Mouse (Mus musculus): ENCODE results near the gene Igdcc3. TPM values are rescaled to one million over a fixed set of nuclear protein-coding genes. Genes with fewer than 3 reads are reported as not detected.

Igdcc3 gene
- polyA plus RNA-seq, 1 experiment, result not detected

GRCm38 (mm10) chr9:65109132-65110072, 31.6 kb upstream of the Igdcc3 start:
- Histone ChIP-seq H3K27me3 (replicated peaks) (peaks cover 79% of the 10 kb centered on the region), H3K9me3 (peaks cover 9% of the 10 kb centered on the region), H3K4me1 (peaks cover 15% of the 10 kb centered on the region), H3K4me3 (replicated peaks) (no peak overlapping the region), H3K36me3 (replicated peaks; ENCODE audit: low read length) (no peaks in the 10 kb centered on the region)
- TF ChIP-seq FLI1 (IDR thresholded peaks at IDR 0.05; ENCODE audit: low read length), result no peak
- TF ChIP-seq GATA1 (IDR thresholded peaks at IDR 0.05; ENCODE audit: borderline replicate concordance, low read length), result no peak

GRCm38 (mm10) chr9:65111698-65112097, 29.3 kb upstream of the Igdcc3 start:
- Histone ChIP-seq H3K9me3 (peaks cover 9% of the 10 kb centered on the region), H3K4me1 (peaks cover 15% of the 10 kb centered on the region), H3K4me3 (replicated peaks) (no peak overlapping the region), H3K27me3 (replicated peaks) (peaks cover 85% of the 10 kb centered on the region), H3K36me3 (replicated peaks; ENCODE audit: low read length) (no peaks in the 10 kb centered on the region)
- TF ChIP-seq GATA1 (IDR thresholded peaks at IDR 0.05; ENCODE audit: borderline replicate concordance, low read length) (no peak), FLI1 (IDR thresholded peaks at IDR 0.05; ENCODE audit: low read length) (no peak)

GRCm38 (mm10) chr9:65113694-65114093, 27.3 kb upstream of the Igdcc3 start:
- Histone ChIP-seq H3K36me3 (replicated peaks; ENCODE audit: low read length) (no peaks in the 10 kb centered on the region), H3K27me3 (replicated peaks) (peaks cover 83% of the 10 kb centered on the region)
- no peak for TF ChIP-seq GATA1 (IDR thresholded peaks at IDR 0.05; ENCODE audit: borderline replicate concordance, low read length)
- TF ChIP-seq FLI1 (IDR thresholded peaks at IDR 0.05; ENCODE audit: low read length), result no peak

GRCm38 (mm10) chr9:65115891-65116290, 25.1 kb upstream of the Igdcc3 start:
- H3K4me3 ChIP-seq (replicated peaks), result no peak overlapping the region
- peaks cover 80% of the 10 kb centered on the region for H3K27me3 ChIP-seq (replicated peaks)
- H3K4me1 ChIP-seq, result peaks cover 12% of the 10 kb centered on the region; the same call in 1 of the 2 replicates
- no peaks in the 10 kb centered on the region for H3K36me3 ChIP-seq (replicated peaks; ENCODE audit: low read length)
- no peak for TF ChIP-seq FLI1 (IDR thresholded peaks at IDR 0.05; ENCODE audit: low read length)
- no peak for TF ChIP-seq GATA1 (IDR thresholded peaks at IDR 0.05; ENCODE audit: borderline replicate concordance, low read length)
- H3K9me3 ChIP-seq, result peaks cover 9% of the 10 kb centered on the region

More at GRCm38 (mm10) chr9:65113694-65114093, 27.3 kb upstream of the Igdcc3 start:
- peaks cover 15% of the 10 kb centered on the region for H3K4me1 ChIP-seq
- H3K4me3 ChIP-seq (replicated peaks), result peak overlapping the region; percentile 2
- peaks cover 9% of the 10 kb centered on the region for H3K9me3 ChIP-seq

DNA sequence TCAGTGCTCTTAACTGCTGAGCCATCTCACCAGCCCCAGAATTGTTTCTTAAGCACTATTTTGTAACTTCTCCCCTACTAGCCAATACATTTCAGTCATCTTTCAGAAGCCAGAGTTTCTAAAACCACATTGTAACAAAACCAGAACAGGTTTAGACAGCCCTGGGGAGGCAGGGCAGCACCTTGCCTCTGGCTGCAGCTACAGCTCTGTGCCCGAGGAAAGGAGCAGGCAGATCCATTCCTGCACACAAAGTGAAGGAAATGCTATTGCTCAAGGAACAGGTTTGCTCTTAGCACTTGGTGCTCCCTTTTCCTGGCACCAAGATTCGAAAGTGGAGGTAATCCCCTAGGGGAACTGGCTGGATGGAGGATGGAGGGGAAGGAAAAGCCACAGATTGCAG, 23.5 kb upstream of the Igdcc3 start:
- TF ChIP-seq FLI1 (IDR thresholded peaks at IDR 0.05; ENCODE audit: low read length) (no peak), GATA1 (IDR thresholded peaks at IDR 0.05; ENCODE audit: borderline replicate concordance, low read length) (no peak)
- Histone ChIP-seq H3K36me3 (replicated peaks; ENCODE audit: low read length) (no peaks in the 10 kb centered on the region), H3K27me3 (replicated peaks) (peaks cover 81% of the 10 kb centered on the region), H3K4me1 (peaks cover 25% of the 10 kb centered on the region), H3K9me3 (peaks cover 9% of the 10 kb centered on the region), H3K4me3 (replicated peaks) (no peak overlapping the region)

- Histone ChIP-seq H3K36me3 (replicated peaks; ENCODE audit: low read length) (no peaks in the 10 kb centered on the region), H3K4me3 (replicated peaks) (no peak overlapping the region), H3K9me3 (no peaks in the 10 kb centered on the region), H3K4me1 (peaks cover 26% of the 10 kb centered on the region), H3K27me3 (replicated peaks) (peaks cover 83% of the 10 kb centered on the region)
- no peak for TF ChIP-seq FLI1 (IDR thresholded peaks at IDR 0.05; ENCODE audit: low read length)
- TF ChIP-seq GATA1 (IDR thresholded peaks at IDR 0.05; ENCODE audit: borderline replicate concordance, low read length), result no peak
These were observed 20.1 kb upstream of the Igdcc3 start for GRCm38 (mm10) chr9:65120935-65121334.

GRCm38 (mm10) chr9:65122545-65122944, 18.4 kb upstream of the Igdcc3 start:
- peaks cover 26% of the 10 kb centered on the region for H3K4me1 ChIP-seq
- peaks cover 89% of the 10 kb centered on the region for H3K27me3 ChIP-seq (replicated peaks)
- no peaks in the 10 kb centered on the region for H3K36me3 ChIP-seq (replicated peaks; ENCODE audit: low read length)
- no peak for TF ChIP-seq GATA1 (IDR thresholded peaks at IDR 0.05; ENCODE audit: borderline replicate concordance, low read length)
- no peak for TF ChIP-seq FLI1 (IDR thresholded peaks at IDR 0.05; ENCODE audit: low read length)
- no peaks in the 10 kb centered on the region for H3K9me3 ChIP-seq
- H3K4me3 ChIP-seq (replicated peaks), result peak overlapping the region; percentile 60

DNA sequence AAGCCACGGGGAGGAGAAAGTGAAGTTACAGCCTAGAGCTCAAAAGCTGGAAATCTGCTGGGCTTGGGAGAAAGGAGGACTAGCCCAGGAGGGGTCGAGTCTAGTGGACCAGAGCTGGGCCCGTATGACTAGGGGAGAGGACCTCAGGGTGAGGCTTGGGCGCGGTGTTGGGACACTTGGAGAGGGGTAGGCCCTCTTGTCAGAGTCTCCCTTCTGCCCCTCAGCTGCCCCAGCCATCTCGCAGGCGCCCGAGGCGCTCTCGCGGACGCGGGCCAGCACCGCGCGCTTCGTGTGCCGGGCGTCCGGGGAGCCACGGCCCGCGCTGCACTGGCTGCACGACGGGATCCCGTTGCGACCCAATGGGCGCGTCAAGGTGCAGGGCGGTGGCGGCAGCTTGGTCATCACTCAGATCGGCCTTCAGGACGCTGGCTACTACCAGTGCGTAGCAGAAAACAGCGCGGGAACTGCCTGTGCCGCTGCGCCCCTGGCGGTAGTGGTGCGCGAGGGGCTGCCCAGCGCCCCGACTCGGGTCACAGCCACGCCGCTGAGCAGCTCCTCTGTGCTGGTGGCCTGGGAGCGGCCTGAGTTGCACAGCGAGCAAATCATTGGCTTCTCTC, 17.3 kb upstream of the Igdcc3 start:
- peaks cover 85% of the 10 kb centered on the region for H3K27me3 ChIP-seq (replicated peaks)
- H3K4me3 ChIP-seq (replicated peaks), result peak overlapping the region; percentile 89
- H3K4me1 ChIP-seq, result peaks cover 35% of the 10 kb centered on the region
- no peaks in the 10 kb centered on the region for H3K36me3 ChIP-seq (replicated peaks; ENCODE audit: low read length)
- no peak for TF ChIP-seq FLI1 (IDR thresholded peaks at IDR 0.05; ENCODE audit: low read length)
- TF ChIP-seq GATA1 (IDR thresholded peaks at IDR 0.05; ENCODE audit: borderline replicate concordance, low read length), result no peak
- H3K9me3 ChIP-seq, result no peaks in the 10 kb centered on the region

DNA sequence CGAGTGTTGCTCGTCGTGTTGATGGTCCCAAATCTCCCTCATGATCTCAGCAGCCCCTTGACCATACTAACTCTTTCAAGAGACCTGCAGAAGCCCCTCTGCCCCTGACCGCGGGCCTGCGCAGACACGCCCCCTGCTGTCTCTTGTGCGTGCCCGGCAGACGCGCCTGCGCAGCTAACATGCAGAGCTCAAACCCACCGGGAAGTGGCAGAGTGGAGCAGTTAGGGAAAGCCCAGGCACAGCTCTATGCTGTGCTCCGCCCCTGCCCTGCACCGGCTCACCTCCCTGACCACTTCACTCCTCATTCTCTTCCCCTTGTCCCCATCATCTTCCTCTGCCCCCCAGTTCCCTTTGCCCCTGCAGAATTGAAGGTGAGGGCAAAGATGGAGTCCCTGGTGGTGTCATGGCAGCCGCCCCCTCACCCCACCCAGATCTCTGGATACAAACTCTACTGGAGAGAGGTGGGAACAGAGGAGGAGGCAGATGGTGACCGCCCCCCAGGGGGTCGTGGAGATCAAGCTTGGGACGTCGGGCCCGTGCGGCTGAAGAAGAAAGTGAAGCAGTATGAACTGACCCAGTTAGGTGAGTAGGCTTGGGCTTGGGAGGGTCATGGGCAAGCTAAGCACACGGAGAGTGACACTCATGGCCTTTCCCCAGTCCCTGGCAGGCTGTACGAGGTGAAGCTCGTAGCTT, 12.7 kb upstream of the Igdcc3 start:
- Histone ChIP-seq H3K27me3 (replicated peaks) (peaks cover 56% of the 10 kb centered on the region), H3K4me3 (replicated peaks) (peak overlapping the region; percentile 90), H3K36me3 (replicated peaks; ENCODE audit: low read length) (no peaks in the 10 kb centered on the region), H3K4me1 (peaks cover 55% of the 10 kb centered on the region), H3K9me3 (no peaks in the 10 kb centered on the region)
- TF ChIP-seq GATA1 (IDR thresholded peaks at IDR 0.05; ENCODE audit: borderline replicate concordance, low read length) (no peak), FLI1 (IDR thresholded peaks at IDR 0.05; ENCODE audit: low read length) (no peak)

Data from megakaryocyte, embryonic 14.5 days (primary cell).